Mouse (Mus musculus) 3134 (cell line): ENCODE results near the gene Itga10.
"Not testable (repeated sequence)": the region's sequence is repeated elsewhere in the genome, so short reads cannot be mapped to it uniquely, and the experiment has no call there.

Source experiments
- DNase-seq: peaks from one replicate; pipeline ENCODE4 v3.0.0-alpha.2; 2011; ENCODE audit warnings: low spot score; ENCODE audit not compliant: insufficient read length; ENCODE audit errors: extremely low read depth

The Itga10 gene

GRCm38 (mm10) chr3:96678456-96678855 lies 33.1 kb downstream of the Itga10 start:
- DNase-seq, result no peak

- peak; percentile 52 for DNase-seq
These were observed 33.8 kb downstream of the Itga10 start for GRCm38 (mm10) chr3:96679159-96679674.

GRCm38 (mm10) chr3:96680269-96680956 lies 35.0 kb downstream of the Itga10 start:
- DNase-seq, result no peak

- no peak for DNase-seq
These were observed 38.1 kb downstream of the Itga10 start for GRCm38 (mm10) chr3:96683496-96683895.

- DNase-seq, result no peak
These were observed 38.9 kb downstream of the Itga10 start for GRCm38 (mm10) chr3:96684151-96684821.

- no peak for DNase-seq
These were observed 39.4 kb downstream of the Itga10 start for GRCm38 (mm10) chr3:96684822-96685156.

- DNase-seq, result not testable (repeated sequence)
These were observed 40.7 kb downstream of the Itga10 start for GRCm38 (mm10) chr3:96686057-96686456.

- no peak for DNase-seq
These were observed 43.5 kb downstream of the Itga10 start for GRCm38 (mm10) chr3:96688854-96689253.

GRCm38 (mm10) chr3:96690298-96690697 lies 44.9 kb downstream of the Itga10 start:
- DNase-seq, result no peak

GRCm38 (mm10) chr3:96692506-96692905 lies 47.1 kb downstream of the Itga10 start:
- DNase-seq, result no peak

GRCm38 (mm10) chr3:96693579-96693978 lies 48.2 kb downstream of the Itga10 start:
- no peak for DNase-seq

GRCm38 (mm10) chr3:96696198-96696765 lies 50.9 kb downstream of the Itga10 start, which contains the start of gene Pias3:
TSS of gene Pias3 (plus strand) at chr3:96696384.
- peak; percentile 93 for DNase-seq

- DNase-seq, result peak; percentile 93
These were observed 51.7 kb downstream of the Itga10 start for GRCm38 (mm10) chr3:96696766-96697732.

GRCm38 (mm10) chr3:96698993-96699690 lies 53.8 kb downstream of the Itga10 start:
- DNase-seq, result no peak

GRCm38 (mm10) chr3:96700376-96700775 lies 55.0 kb downstream of the Itga10 start:
- no peak for DNase-seq

- DNase-seq, result no peak
These were observed 55.6 kb downstream of the Itga10 start for GRCm38 (mm10) chr3:96701003-96701402.

- no peak for DNase-seq
These were observed 59.4 kb downstream of the Itga10 start for GRCm38 (mm10) chr3:96704778-96705177.

GRCm38 (mm10) chr3:96706217-96706616 lies 60.8 kb downstream of the Itga10 start:
- no peak for DNase-seq

GRCm38 (mm10) chr3:96706984-96707383 lies 61.6 kb downstream of the Itga10 start:
- no peak for DNase-seq
